20 mouse cellular contexts compared by ENCODE assay signal in the genomic region with DNA sequence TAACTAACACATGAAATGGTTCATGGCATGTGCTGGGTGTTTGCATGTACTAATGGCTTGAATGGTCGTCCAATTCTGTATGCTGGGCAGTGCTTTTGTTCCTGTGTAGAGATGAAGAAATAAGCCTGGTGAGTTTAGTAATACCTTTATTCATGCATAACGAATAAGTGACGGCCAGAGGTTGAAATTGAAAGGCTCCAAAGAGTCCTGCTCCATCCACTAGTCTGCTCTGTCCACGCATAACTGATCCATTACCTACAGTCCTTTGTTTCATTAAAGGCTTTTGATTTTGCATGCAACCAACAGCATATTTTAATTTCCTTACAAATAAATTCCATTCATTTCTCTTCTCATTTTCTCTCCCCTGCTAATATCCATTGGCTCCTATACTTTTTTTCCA. TPM values are rescaled to one million over a fixed set of nuclear protein-coding genes. Genes with fewer than 3 reads are reported as not detected.
DNase-seq lines count a peak whose midpoint lies in the region; ATAC-seq and TF ChIP-seq lines count a peak whose summit lies in the region.
"Had no signal": no experiment of that assay in that cellular context is flagged by ENCODE, and none has a peak within 500 bp of the region (broad histone marks: within the 10 kb centered on the region; RNA-seq: fewer than 3 reads in every experiment).

No protein-coding gene starts in this region.

- no peak overlapping the region for H3K27ac ChIP-seq in forebrain, embryonic 14.5 days (ENCODE audit: low read depth, low read length)
- no peak overlapping the region for H3K27ac ChIP-seq in forebrain, postnatal 0 days (ENCODE audit: low read depth, low read length)
- H3K27ac ChIP-seq in forebrain, embryonic 16.5 days (ENCODE audit: low read length): no peak overlapping the region
- H3K27ac ChIP-seq in forebrain, embryonic 10.5 days: no peak overlapping the region
- H3K27ac ChIP-seq in midbrain, embryonic 14.5 days (replicated peaks; ENCODE audit: low read depth, low read length): no peak overlapping the region
- H3K27ac ChIP-seq: embryonic facial prominence, embryonic 13.5 days; embryonic facial prominence, embryonic 15.5 days had no signal

- ATAC-seq in forebrain, embryonic 14.5 days: 0 out of 2 replicates have a peak, but pooled peaks have one; percentile 49
- no peak for ATAC-seq in forebrain, postnatal 0 days
- ATAC-seq in forebrain, embryonic 16.5 days: peak; percentile 18; the same call in 1 of the 2 replicates
- ATAC-seq in Patski: peak; percentile 82
- no peak for ATAC-seq in midbrain, embryonic 14.5 days (ENCODE audit: low FRiP score, low TSS enrichment)

- CTCF ChIA-PET in Patski (lab: Charles Lee): no interaction called here

- DNase-seq in forebrain, embryonic 14.5 days (ENCODE audit: low spot score): no peak
- no peak for DNase-seq in forebrain, postnatal 0 days
- no peak for DNase-seq in forebrain, embryonic 10.5 days (ENCODE audit: extremely low spot score, low spot score)
- peak; percentile 48 for DNase-seq in Patski (ENCODE audit: low read depth, low spot score)
- no peak for DNase-seq in cerebellum, postnatal 25 days
- DNase-seq in midbrain, embryonic 14.5 days: no peak
- DNase-seq: adrenal gland, adult 2 months; adrenal gland, postnatal 10 days; adrenal gland, postnatal 25 days; cerebellum, adult 11-12 months; cerebellum, adult 2 months; cerebellum, adult 9-10 months; cerebellum, postnatal 10 days; cerebellum, postnatal 36 days; embryo, embryonic 11 days; gastrocnemius, adult 2 months had no signal

- TF ChIP-seq CTCF in forebrain, postnatal 0 days (IDR thresholded peaks at IDR 0.05; ENCODE audit: low read depth): no peak
- no peak for TF ChIP-seq CTCF in Patski (IDR thresholded peaks at IDR 0.05)

- H3K4me1 ChIP-seq in forebrain, embryonic 14.5 days (ENCODE audit: control insufficient read depth, insufficient read depth, low read length): peaks cover 18% of the 10 kb centered on the region
- no peaks in the 10 kb centered on the region for H3K4me1 ChIP-seq in forebrain, postnatal 0 days (ENCODE audit: insufficient read depth)
- peaks cover 22% of the 10 kb centered on the region for H3K4me1 ChIP-seq in forebrain, embryonic 16.5 days (replicated peaks; ENCODE audit: control insufficient read depth, insufficient read depth, low read length)
- peaks cover 14% of the 10 kb centered on the region for H3K4me1 ChIP-seq in forebrain, embryonic 10.5 days
- no peaks in the 10 kb centered on the region for H3K4me1 ChIP-seq in midbrain, embryonic 14.5 days (ENCODE audit: control insufficient read depth, insufficient read depth, low read length)

- POLR2A ChIA-PET in Patski (lab: Charles Lee): no interaction called here

- no peak overlapping the region for H3K4me2 ChIP-seq in forebrain, embryonic 14.5 days (ENCODE audit: low read length)
- no peak overlapping the region for H3K4me2 ChIP-seq in forebrain, postnatal 0 days (ENCODE audit: low read depth)
- no peak overlapping the region for H3K4me2 ChIP-seq in forebrain, embryonic 16.5 days (ENCODE audit: low read length)
- H3K4me2 ChIP-seq in midbrain, embryonic 14.5 days (ENCODE audit: low read length): no peak overlapping the region
- H3K4me2 ChIP-seq: embryonic facial prominence, embryonic 13.5 days; embryonic facial prominence, embryonic 15.5 days had no signal

- H3K36me3 ChIP-seq in forebrain, embryonic 14.5 days (ENCODE audit: control insufficient read depth, insufficient read depth, low read length): no peaks in the 10 kb centered on the region
- no peaks in the 10 kb centered on the region for H3K36me3 ChIP-seq in forebrain, postnatal 0 days (ENCODE audit: insufficient read depth)
- no peaks in the 10 kb centered on the region for H3K36me3 ChIP-seq in forebrain, embryonic 16.5 days (ENCODE audit: control insufficient read depth, insufficient read depth)
- no peaks in the 10 kb centered on the region for H3K36me3 ChIP-seq in forebrain, embryonic 10.5 days (replicated peaks)
- H3K36me3 ChIP-seq in midbrain, embryonic 14.5 days (ENCODE audit: control insufficient read depth, insufficient read depth, low read length): no peaks in the 10 kb centered on the region
- H3K36me3 ChIP-seq: embryonic facial prominence, embryonic 13.5 days; embryonic facial prominence, embryonic 15.5 days had no signal

- in situ Hi-C loops in Patski (cut with MboI; ENCODE audit: low pct_unique_long_range_greater_than_20kb): no loop called here

- 11% methylated on average over 4 of the region's 4 CpGs for WGBS in forebrain, embryonic 14.5 days
- 29% methylated on average over 4 of the region's 4 CpGs for WGBS in forebrain, postnatal 0 days
- WGBS in forebrain, embryonic 16.5 days: 18% methylated on average over 4 of the region's 4 CpGs
- WGBS in forebrain, embryonic 10.5 days: 50% methylated on average over 4 of the region's 4 CpGs
- WGBS in midbrain, embryonic 14.5 days: 41% methylated on average over 4 of the region's 4 CpGs

- no peaks in the 10 kb centered on the region for H3K9me3 ChIP-seq in forebrain, embryonic 14.5 days (replicated peaks; ENCODE audit: control insufficient read depth, low read length)
- no peaks in the 10 kb centered on the region for H3K9me3 ChIP-seq in forebrain, postnatal 0 days (ENCODE audit: low read length)
- H3K9me3 ChIP-seq in forebrain, embryonic 16.5 days (ENCODE audit: control insufficient read depth, low read length): no peaks in the 10 kb centered on the region
- no peaks in the 10 kb centered on the region for H3K9me3 ChIP-seq in forebrain, embryonic 10.5 days
- no peaks in the 10 kb centered on the region for H3K9me3 ChIP-seq in midbrain, embryonic 14.5 days (ENCODE audit: control insufficient read depth, low read length)
- H3K9me3 ChIP-seq: embryonic facial prominence, embryonic 13.5 days; embryonic facial prominence, embryonic 15.5 days had no signal

- H3K9ac ChIP-seq in forebrain, embryonic 14.5 days (ENCODE audit: low read length): no peak overlapping the region
- no peak overlapping the region for H3K9ac ChIP-seq in forebrain, postnatal 0 days
- H3K9ac ChIP-seq in forebrain, embryonic 16.5 days (replicated peaks; ENCODE audit: low read depth, low read length): no peak overlapping the region
- no peak overlapping the region for H3K9ac ChIP-seq in midbrain, embryonic 14.5 days (replicated peaks; ENCODE audit: low read length)
- H3K9ac ChIP-seq: embryonic facial prominence, embryonic 13.5 days; embryonic facial prominence, embryonic 15.5 days had no signal

- no peaks in the 10 kb centered on the region for H3K27me3 ChIP-seq in forebrain, embryonic 14.5 days (replicated peaks; ENCODE audit: control insufficient read depth, insufficient read depth, low read length)
- no peaks in the 10 kb centered on the region for H3K27me3 ChIP-seq in forebrain, postnatal 0 days (ENCODE audit: insufficient read depth, low read length)
- no peaks in the 10 kb centered on the region for H3K27me3 ChIP-seq in forebrain, embryonic 16.5 days (replicated peaks; ENCODE audit: control insufficient read depth, insufficient read depth, low read length)
- no peaks in the 10 kb centered on the region for H3K27me3 ChIP-seq in forebrain, embryonic 10.5 days (ENCODE audit: poor library complexity, severe bottlenecking)
- H3K27me3 ChIP-seq in Patski: no peaks in the 10 kb centered on the region
- H3K27me3 ChIP-seq in midbrain, embryonic 14.5 days (ENCODE audit: control insufficient read depth, insufficient read depth, low read length): no peaks in the 10 kb centered on the region
- H3K27me3 ChIP-seq: embryonic facial prominence, embryonic 13.5 days; embryonic facial prominence, embryonic 15.5 days had no signal

- H3K4me3 ChIP-seq in forebrain, embryonic 14.5 days (ENCODE audit: low read depth, low read length): no peak overlapping the region
- H3K4me3 ChIP-seq in forebrain, postnatal 0 days (ENCODE audit: low read depth, low read length): no peak overlapping the region
- H3K4me3 ChIP-seq in forebrain, embryonic 16.5 days (replicated peaks; ENCODE audit: low read length): no peak overlapping the region
- no peak overlapping the region for H3K4me3 ChIP-seq in forebrain, embryonic 10.5 days
- H3K4me3 ChIP-seq in midbrain, embryonic 14.5 days (replicated peaks; ENCODE audit: low read depth, low read length): no peak overlapping the region
- H3K4me3 ChIP-seq: embryonic facial prominence, embryonic 13.5 days; embryonic facial prominence, embryonic 15.5 days; erythroblast, embryonic 14.5 days; gastrocnemius, adult 2 months had no signal

RNA-seq across cellular contexts. Expression of gene Rbpj, which starts 53.2 kb away (rescaled TPM):
- polyA plus RNA-seq in forebrain, embryonic 14.5 days (2014; fragmentation: Nextera tagmentation; extraction: Ambion mirVana): 49.4 and 51.2 TPM in 2 replicates
- 18.8 and 25.4 TPM in 2 replicates for total RNA-seq in forebrain, postnatal 0 days (2014; rRNA removed)
- polyA plus RNA-seq in forebrain, postnatal 0 days (2015; fragmentation: Nextera tagmentation; extraction: Ambion mirVana): 13.8 and 19.4 TPM in 2 replicates
- polyA plus RNA-seq in forebrain, embryonic 16.5 days (2015; fragmentation: Nextera tagmentation; extraction: Ambion mirVana): 38.7 and 47.6 TPM in 2 replicates
- 41.6 and 44.0 TPM in 2 replicates for polyA plus RNA-seq in forebrain, embryonic 10.5 days (2016; fragmentation: Nextera tagmentation; extraction: Ambion mirVana)
- 64.2 TPM for polyA plus RNA-seq in Patski (2021)
- 32.3 and 52.9 TPM in 2 replicates for polyA plus RNA-seq in midbrain, embryonic 14.5 days (2014; fragmentation: Nextera tagmentation; extraction: Ambion mirVana)

Comparison
In these comparisons a context has a peak if more than half of its experiments do, and no peak if none do; other contexts are left out.
1. ATAC-seq: peak in forebrain, embryonic 14.5 days (single experiment), forebrain, embryonic 16.5 days (single experiment) and Patski (single experiment); none in forebrain, postnatal 0 days (single experiment) and midbrain, embryonic 14.5 days (single experiment).